Mouse (Mus musculus) midbrain, embryonic 13.5 days (tissue): Measurements from ENCODE around the gene Pelp1. TPM values are rescaled to one million over a fixed set of nuclear protein-coding genes. Genes with fewer than 3 reads are reported as not detected.

ENCODE experiments used
- ATAC-seq: fragments of 200-750 bp; cut with Nextera tagmentation; 2 replicates; pipeline ENCODE4 v1.8.0; 2017; ENCODE audit warnings: mild to moderate bottlenecking, moderate TSS enrichment, moderate library complexity
- H3K27ac ChIP-seq: fragments of 300-500 bp; sonication (generic); 2 replicates; pipeline ENCODE4 v1.5.1; 2015; ENCODE audit warnings: inconsistent platforms, mild to moderate bottlenecking, moderate library complexity
- H3K27me3 ChIP-seq: fragments of 300-500 bp; sonication (generic); 2 replicates; pipeline ENCODE4 v1.6.1; 2015; ENCODE audit warnings: mild to moderate bottlenecking, inconsistent platforms
- H3K36me3 ChIP-seq: fragments of 300-500 bp; sonication (generic); 2 replicates; pipeline ENCODE4 v1.6.1; 2015; ENCODE audit warnings: mild to moderate bottlenecking, inconsistent platforms
- H3K4me1 ChIP-seq: fragments of 300-500 bp; sonication (generic); replicated peaks from 2 replicates; pipeline ENCODE4 v1.6.1; 2015; ENCODE audit warnings: inconsistent platforms
- H3K4me2 ChIP-seq: fragments of 300-500 bp; sonication (generic); replicated peaks from 2 replicates; pipeline ENCODE4 v1.6.1; 2015; ENCODE audit warnings: moderate library complexity, mild to moderate bottlenecking, inconsistent platforms
- H3K4me3 ChIP-seq: fragments of 300-500 bp; sonication (generic); replicated peaks from 2 replicates; pipeline ENCODE4 v1.5.1; 2015; ENCODE audit warnings: mild to moderate bottlenecking, inconsistent platforms
- H3K9ac ChIP-seq: fragments of 300-500 bp; sonication (generic); replicated peaks from 2 replicates; pipeline ENCODE4 v1.6.1; 2015; ENCODE audit warnings: mild to moderate bottlenecking, inconsistent platforms
- H3K9me3 ChIP-seq: fragments of 300-500 bp; sonication (generic); 2 replicates; pipeline ENCODE4 v1.6.1; 2016; ENCODE audit warnings: mild to moderate bottlenecking, inconsistent platforms
- WGBS: fragments of 180-500 bp; shearing (Covaris S2); methylation state at CpG from one replicate; pipeline ENCODE4 v1.1.7; 2015; 5-methylcytosine and 5-hydroxymethylcytosine counted together
- polyA plus RNA-seq: library from polyadenylated mRNA; unstranded; fragments of >200 nt; fragmentation: Nextera tagmentation; extraction: Ambion mirVana; gene quantifications from 2 replicates; pipeline ENCODE4 v1.2.1, GENCODE M21; 2015

The Pelp1 gene
- 33.9 and 34.1 TPM in 2 replicates for polyA plus RNA-seq

DNA sequence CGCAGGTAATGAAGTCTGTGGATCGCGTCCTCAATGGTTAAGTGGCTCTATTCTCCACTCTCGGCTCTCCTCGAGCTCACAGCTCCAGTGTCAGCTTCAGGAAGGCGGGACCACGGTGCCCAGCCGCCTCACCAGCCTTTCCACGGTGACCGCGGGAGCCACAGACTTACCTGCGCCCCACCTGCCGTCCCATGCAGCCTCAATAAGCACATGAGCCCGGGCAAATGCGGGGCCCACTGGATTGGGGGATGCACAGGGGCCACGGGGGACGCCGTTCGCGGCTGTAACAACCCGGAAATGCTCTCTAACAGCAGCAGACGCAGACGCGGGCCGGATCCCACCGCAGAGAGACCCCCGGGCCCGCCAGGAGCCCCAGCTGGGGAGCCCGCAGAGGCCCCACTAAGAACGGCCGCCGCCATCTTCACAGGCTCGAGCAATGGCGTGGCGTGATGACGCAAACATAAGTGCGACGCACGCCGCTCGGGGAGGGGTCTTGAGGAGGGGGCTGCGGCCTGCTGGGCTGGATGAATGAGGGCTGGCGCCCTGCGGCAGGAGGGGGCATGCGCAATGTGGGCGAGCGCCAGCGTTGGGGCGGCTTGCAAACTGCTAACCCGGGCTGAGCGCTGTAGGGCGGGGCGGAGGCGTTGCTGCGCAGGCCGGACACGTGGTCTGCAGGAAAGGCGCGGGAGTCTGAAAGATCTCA is at the start of gene Pelp1:
TSS of gene Pelp1 (minus strand) at position 438 of the 703 bp plus-strand sequence.
- under 1% methylated on average over 59 of the region's 59 CpGs for WGBS
- H3K27ac ChIP-seq = peak within 1 kb of the TSS; percentile 74
- H3K9me3 ChIP-seq = no peaks in the 10 kb centered on the region
- no peaks in the 10 kb centered on the region for H3K27me3 ChIP-seq
- H3K4me1 ChIP-seq = peaks cover 28% of the 10 kb centered on the region
- H3K36me3 ChIP-seq = peaks cover 8% of the 10 kb centered on the region
- ATAC-seq = peak; percentile 99
- peak within 1 kb of the TSS; percentile 98 for H3K9ac ChIP-seq
- peak within 1 kb of the TSS; percentile 79 for H3K4me2 ChIP-seq
- H3K4me3 ChIP-seq = peak within 1 kb of the TSS; percentile 99

DNA sequence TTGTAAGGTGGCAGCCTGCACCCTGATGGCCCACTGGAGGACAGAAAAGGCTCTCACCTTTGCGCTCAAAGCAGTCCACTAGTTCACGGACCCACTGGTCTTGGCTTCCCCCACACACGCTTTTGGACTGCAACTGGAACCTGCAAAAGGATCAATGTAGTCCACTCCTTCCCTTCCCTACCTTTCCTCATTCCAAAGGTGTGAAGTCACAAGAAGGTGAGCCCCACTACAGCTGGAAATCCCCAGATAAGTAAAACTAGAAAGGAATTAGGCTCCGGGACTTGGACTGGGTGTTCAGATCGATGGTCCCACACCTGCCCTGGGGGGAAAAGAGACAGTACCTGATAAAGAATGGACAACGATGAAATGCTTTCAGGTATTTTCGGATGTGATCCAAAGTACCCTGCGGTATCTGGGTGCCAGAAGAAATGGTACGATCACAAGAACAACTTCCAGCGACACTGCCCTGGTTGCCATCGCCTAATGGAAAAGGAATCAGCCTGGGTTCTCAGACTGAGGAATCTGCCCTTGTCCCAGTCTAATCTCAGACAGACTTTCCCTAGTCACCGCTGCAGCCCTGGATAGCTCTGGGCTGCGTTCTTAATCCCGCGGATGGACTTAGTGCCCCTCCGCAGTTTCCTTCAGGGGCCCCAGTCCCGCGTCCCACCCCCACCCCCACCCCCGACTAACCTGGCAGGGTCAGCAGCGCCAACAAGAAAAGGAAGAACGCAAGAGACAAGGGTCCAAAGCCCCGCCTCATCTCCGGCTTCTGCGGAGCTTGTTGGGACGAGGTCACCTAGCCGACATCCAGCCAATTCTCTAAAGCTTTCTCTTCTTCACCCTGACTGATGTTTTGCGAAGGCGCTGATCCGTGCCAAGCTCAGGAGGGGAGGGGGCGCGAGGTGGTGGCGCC is 49.1 kb upstream of the Pelp1 start, which contains the start of gene Zmynd15:
TSS of gene Zmynd15 (plus strand) at position 746 of the 913 bp plus-strand sequence.
- Histone ChIP-seq H3K4me2 (peak within 1 kb of the TSS; percentile 61), H3K9me3 (no peaks in the 10 kb centered on the region), H3K27ac (no peak within 1 kb of the TSS), H3K36me3 (peaks cover 6% of the 10 kb centered on the region; the same call in 1 of the 2 replicates), H3K4me3 (peak within 1 kb of the TSS; percentile 42), H3K9ac (peak within 1 kb of the TSS; percentile 63), H3K4me1 (peaks cover 12% of the 10 kb centered on the region), H3K27me3 (peaks cover 45% of the 10 kb centered on the region)
- ATAC-seq = no peak
- WGBS = 20% methylated on average over 31 of the region's 32 CpGs

DNA sequence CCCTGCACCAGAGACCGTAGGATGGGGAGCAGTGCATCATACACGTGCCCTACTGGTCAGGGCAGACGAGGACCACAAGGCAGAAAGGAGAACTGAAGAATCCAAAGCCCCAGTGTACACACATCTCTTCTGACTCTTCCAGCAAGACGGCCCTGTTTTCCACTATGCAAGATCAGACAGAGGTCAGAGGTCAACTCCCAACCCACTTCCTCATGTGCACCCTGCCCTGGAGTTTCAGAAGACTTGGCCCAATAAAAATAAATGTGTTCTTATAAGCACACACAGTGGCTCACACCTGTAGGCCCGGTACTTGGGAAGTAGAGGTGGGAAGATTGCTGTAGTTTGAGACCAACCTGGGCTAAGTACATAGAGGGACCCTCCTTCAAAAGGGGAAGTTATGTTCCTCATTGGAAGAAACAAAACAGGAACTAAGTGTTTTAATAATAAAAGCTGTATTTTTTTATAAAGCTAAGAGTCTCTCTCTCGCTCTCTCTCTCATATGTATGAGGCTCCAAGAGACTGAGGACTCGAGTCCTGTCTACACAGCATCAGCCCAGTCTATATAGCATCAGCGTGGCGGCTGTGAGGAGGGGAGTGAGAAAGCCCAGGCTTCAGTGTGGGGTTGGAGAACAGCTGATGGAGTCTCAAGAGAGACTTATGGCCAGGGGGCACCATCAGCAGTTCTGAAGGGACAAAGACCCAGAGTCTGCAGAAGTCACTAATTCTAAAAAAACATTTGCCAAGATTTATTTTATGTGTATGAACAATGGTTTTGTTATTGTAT is 43.6 kb upstream of the Pelp1 start:
- Histone ChIP-seq H3K27ac (no peak overlapping the region), H3K9ac (no peak overlapping the region), H3K4me2 (peak overlapping the region; percentile 70), H3K4me3 (0 out of 2 replicates have a peak overlapping the region, but pooled peaks have one; percentile 65), H3K9me3 (no peaks in the 10 kb centered on the region), H3K4me1 (peaks cover 19% of the 10 kb centered on the region), H3K36me3 (peaks cover 11% of the 10 kb centered on the region; the same call in 1 of the 2 replicates), H3K27me3 (peaks cover 6% of the 10 kb centered on the region)
- no peak for ATAC-seq
- WGBS = 90% methylated on average over 9 of the region's 9 CpGs

DNA sequence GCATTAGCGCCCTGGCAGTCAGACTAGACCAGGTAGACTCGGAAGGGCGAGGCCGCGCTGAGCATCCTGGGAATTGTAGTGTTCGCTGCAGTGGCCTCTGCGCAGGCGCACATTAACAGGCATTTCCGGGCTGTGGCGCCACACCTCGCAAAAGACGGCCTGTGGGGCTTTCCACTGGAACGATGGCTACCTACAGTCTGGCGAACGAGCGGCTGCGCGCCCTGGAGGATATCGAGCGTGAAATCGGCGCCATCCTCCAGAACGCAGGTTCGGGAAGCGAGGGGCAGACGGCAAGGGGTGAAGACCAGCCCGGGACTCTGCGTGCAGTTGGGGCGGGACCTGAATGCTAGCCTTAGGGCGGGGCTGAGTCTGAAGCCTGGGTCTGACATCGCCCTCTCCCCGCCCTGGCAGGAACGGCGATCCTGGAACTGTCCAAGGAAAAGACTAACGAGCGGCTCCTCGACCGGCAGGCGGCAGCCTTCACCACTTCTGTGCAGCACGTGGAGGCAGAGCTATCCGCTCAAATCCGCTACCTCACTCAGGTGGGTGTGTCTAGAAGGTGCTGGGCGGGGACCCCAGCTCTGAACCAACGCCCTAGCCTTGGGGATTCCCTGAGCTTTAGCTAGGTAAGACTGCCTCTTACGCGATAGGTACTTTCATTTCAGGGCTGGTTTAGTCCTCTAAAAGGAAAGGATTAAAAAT is 42.1 kb upstream of the Pelp1 start, which contains the start of gene Med11:
TSS of gene Med11 (plus strand) at position 123 of the 702 bp plus-strand sequence.
- peak within 1 kb of the TSS; percentile 70 for H3K4me2 ChIP-seq
- ATAC-seq = peak; percentile 98
- H3K9ac ChIP-seq = peak within 1 kb of the TSS; percentile 79
- H3K27me3 ChIP-seq = no peaks in the 10 kb centered on the region
- peaks cover 19% of the 10 kb centered on the region for H3K4me1 ChIP-seq
- H3K27ac ChIP-seq = peak within 1 kb of the TSS; percentile 96
- no peaks in the 10 kb centered on the region for H3K9me3 ChIP-seq
- under 1% methylated on average over 46 of the region's 46 CpGs for WGBS
- peaks cover 11% of the 10 kb centered on the region; the same call in 1 of the 2 replicates for H3K36me3 ChIP-seq
- peak within 1 kb of the TSS; percentile 65 for H3K4me3 ChIP-seq

DNA sequence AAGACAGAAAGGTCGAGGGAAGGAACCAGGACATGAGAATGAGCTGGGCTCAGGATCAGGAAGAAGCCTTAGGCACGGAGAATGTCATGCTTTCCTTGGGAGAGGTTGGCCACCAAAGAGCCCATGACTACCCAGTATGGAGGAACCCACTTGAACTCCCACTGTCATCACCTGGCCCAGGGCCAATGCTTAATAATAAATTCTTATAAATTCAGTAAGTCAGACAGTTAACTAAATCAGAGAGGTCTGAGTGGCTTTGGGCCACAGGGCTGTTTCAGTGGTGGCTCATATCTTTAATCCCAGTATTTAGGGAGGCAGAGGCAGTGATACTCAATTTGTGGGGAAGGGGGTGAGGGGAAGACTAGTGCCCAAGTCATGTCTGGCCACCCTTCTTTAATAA is 41.1 kb upstream of the Pelp1 start:
- no peak overlapping the region for H3K9ac ChIP-seq

DNA sequence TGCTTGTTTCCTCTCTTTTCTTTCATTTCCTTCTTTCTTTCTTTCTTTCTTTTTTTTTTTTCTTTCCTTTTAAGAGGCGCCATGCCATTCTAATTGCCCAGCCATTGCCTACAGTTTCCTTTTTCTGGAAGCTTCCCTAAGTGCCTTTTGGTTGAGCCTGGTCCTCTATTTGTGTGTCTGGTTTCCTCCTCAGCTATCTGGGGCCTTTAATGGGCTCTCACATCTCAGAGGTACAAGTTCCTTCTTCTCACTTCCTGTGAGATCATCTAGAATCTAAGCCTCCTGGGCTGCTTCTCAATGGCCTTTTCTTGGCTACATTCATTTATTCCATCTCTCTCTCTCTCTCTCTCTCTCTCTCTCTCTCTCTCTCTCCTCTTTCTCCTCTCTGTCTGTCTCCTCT is 37.5 kb upstream of the Pelp1 start:
- 78% methylated on average over 1 of the region's 1 CpGs for WGBS
- Histone ChIP-seq H3K4me1 (peaks cover 2% of the 10 kb centered on the region), H3K27me3 (no peaks in the 10 kb centered on the region), H3K27ac (no peak overlapping the region), H3K4me2 (no peak overlapping the region), H3K36me3 (no peaks in the 10 kb centered on the region), H3K9me3 (no peaks in the 10 kb centered on the region), H3K9ac (no peak overlapping the region), H3K4me3 (no peak overlapping the region)
- no peak for ATAC-seq

More for the DNA sequence above, 41.1 kb upstream of the Pelp1 start:
- Histone ChIP-seq H3K27ac (no peak overlapping the region), H3K36me3 (peaks cover 11% of the 10 kb centered on the region; the same call in 1 of the 2 replicates), H3K4me2 (no peak overlapping the region), H3K27me3 (no peaks in the 10 kb centered on the region), H3K4me1 (peaks cover 19% of the 10 kb centered on the region), H3K4me3 (0 out of 2 replicates have a peak overlapping the region, but pooled peaks have one; percentile 65), H3K9me3 (no peaks in the 10 kb centered on the region)
- no peak for ATAC-seq
- WGBS = 72% methylated on average over 2 of the region's 2 CpGs

DNA sequence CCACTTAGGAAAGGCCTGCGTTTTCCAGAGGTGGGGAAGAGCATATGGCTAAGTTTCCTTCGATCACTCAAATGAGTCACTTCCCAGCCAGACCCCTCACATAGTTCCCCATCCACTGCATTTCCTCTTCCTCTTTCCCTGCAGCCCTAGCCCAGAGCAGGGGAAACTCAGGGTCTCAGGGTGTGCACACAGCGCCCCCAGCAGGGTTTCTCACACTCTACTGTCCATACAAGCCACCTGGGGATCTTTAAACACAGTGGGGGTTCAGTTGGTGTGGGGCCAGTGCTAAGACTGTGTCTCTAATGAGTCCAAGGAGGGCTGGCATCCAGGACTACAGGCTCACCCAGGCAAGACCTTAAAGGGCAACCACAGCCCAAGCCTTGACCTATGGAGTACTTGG is 36.9 kb upstream of the Pelp1 start:
- Histone ChIP-seq H3K27ac (no peak overlapping the region), H3K27me3 (no peaks in the 10 kb centered on the region), H3K9ac (no peak overlapping the region), H3K36me3 (peaks cover 6% of the 10 kb centered on the region), H3K4me1 (no peaks in the 10 kb centered on the region), H3K4me3 (no peak overlapping the region), H3K9me3 (no peaks in the 10 kb centered on the region), H3K4me2 (no peak overlapping the region)
- 48% methylated on average over 3 of the region's 3 CpGs for WGBS
- no peak for ATAC-seq

DNA sequence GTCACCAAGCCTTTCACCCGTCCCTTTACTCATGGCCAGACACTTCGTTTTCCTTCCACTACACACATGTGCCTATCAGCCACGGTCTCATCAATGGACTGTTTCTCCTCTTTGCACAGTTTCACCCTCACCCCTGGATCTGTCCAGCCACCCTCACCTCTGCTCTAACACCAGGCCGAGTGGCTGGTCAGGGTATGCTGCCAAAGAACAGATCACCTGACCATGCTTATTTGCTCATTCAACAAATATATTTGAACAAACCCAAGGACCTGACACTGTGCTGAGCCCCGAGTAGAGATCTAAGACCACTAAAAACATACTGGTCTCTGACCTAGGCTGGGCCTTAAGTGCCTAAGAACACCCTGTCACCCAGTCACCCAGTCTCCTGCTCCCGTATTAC is 34.8 kb upstream of the Pelp1 start:
- Histone ChIP-seq H3K4me1 (no peaks in the 10 kb centered on the region), H3K4me3 (no peak overlapping the region), H3K27me3 (no peaks in the 10 kb centered on the region), H3K9me3 (no peaks in the 10 kb centered on the region), H3K4me2 (no peak overlapping the region), H3K27ac (no peak overlapping the region), H3K36me3 (peaks cover 24% of the 10 kb centered on the region), H3K9ac (no peak overlapping the region)
- no peak for ATAC-seq
- WGBS = 83% methylated on average over 6 of the region's 6 CpGs

DNA sequence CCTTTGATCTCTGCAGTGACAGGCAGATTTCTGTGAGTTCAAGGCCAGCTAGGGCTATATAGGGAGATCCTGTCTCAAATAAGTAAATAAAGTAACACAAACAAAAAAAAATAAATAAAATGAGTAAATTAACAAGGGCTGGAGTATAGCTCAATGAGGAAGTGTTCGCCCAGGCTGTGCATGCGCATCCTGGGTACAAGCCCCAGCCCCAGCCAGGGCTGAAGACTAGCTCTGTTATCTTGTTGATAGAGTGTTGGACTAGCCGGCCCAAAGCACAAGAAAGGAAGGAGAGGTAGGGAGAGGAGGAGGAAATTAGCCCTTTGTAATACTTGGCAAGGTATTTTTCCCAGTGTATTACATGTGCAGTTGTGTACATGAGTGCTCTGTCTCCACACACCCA is 34.1 kb upstream of the Pelp1 start:
- Histone ChIP-seq H3K9ac (no peak overlapping the region), H3K4me1 (no peaks in the 10 kb centered on the region), H3K9me3 (no peaks in the 10 kb centered on the region), H3K4me2 (no peak overlapping the region), H3K36me3 (peaks cover 31% of the 10 kb centered on the region), H3K27me3 (no peaks in the 10 kb centered on the region), H3K4me3 (no peak overlapping the region), H3K27ac (no peak overlapping the region)
- 92% methylated on average over 3 of the region's 3 CpGs for WGBS
- ATAC-seq = no peak

DNA sequence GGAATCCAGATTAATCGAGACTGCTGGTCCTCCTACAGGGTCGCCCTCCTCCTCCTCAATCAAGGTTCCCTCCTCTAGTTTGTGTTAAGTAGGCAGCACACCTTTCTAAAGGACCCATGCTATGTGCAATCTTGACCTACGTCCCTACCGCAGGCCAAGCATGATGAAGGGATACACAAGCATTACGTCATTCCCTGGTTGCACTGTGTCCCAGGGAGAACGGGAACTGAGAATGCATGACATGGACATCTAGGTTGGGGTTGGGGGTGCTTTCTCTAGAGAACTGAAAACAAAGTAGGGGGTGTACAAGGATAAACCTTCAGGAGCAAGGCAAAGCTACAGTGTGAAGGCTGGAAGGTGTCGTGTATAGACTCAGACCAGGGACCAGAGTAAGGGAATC is 32.1 kb upstream of the Pelp1 start:
- no peak overlapping the region for H3K4me2 ChIP-seq
- no peaks in the 10 kb centered on the region for H3K27me3 ChIP-seq
- no peak overlapping the region for H3K9ac ChIP-seq
- H3K36me3 ChIP-seq = peaks cover 51% of the 10 kb centered on the region
- no peaks in the 10 kb centered on the region for H3K9me3 ChIP-seq
- ATAC-seq = no peak
- no peak overlapping the region for H3K27ac ChIP-seq
- WGBS = 96% methylated on average over 7 of the region's 7 CpGs
- H3K4me3 ChIP-seq = no peak overlapping the region
- H3K4me1 ChIP-seq = no peaks in the 10 kb centered on the region

DNA sequence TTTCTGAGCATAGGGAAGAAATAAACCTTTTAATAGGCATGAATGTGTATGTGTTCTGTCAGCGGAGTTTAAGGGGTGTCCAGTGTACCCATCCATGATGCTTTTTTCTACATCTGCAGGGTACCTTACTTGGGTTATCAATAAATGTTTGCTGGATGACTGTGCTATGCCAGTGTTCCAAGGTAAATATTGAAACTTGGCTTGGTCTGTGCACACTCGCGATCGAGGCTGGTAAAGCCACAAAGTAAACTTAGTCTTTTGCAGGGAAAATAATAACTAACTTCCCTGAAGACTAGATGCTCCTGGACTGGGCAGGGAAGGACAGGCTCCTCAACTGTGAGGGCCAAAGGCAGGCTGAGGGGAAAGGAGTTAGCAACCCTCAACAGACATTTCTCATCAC is 30.8 kb upstream of the Pelp1 start:
- H3K36me3 ChIP-seq = peaks cover 64% of the 10 kb centered on the region
- no peak overlapping the region for H3K4me2 ChIP-seq
- no peak overlapping the region for H3K4me3 ChIP-seq
- ATAC-seq = no peak
- H3K4me1 ChIP-seq = no peaks in the 10 kb centered on the region; the same call in 1 of the 2 replicates
- H3K9me3 ChIP-seq = no peaks in the 10 kb centered on the region
- H3K27ac ChIP-seq = no peak overlapping the region
- WGBS = 93% methylated on average over 4 of the region's 4 CpGs
- no peaks in the 10 kb centered on the region for H3K27me3 ChIP-seq
- no peak overlapping the region for H3K9ac ChIP-seq
